Mouse (Mus musculus) intestine, postnatal 0 days (tissue): ENCODE measurements around the gene Tecpr2. TPM values are rescaled to one million over a fixed set of nuclear protein-coding genes. Genes with fewer than 3 reads are reported as not detected.

Experiments
- ATAC-seq: fragments of 200-750 bp; cut with Nextera tagmentation; 2 replicates; pipeline ENCODE4 v1.8.0; 2017; ENCODE audit warnings: mild to moderate bottlenecking, moderate TSS enrichment, moderate library complexity
- H3K27ac ChIP-seq: fragments of 300-500 bp; sonication (generic); 2 replicates; pipeline ENCODE4 v1.5.1; 2014; ENCODE audit warnings: mild to moderate bottlenecking, low read depth, low read length, moderate library complexity
- H3K27me3 ChIP-seq: fragments of 300-500 bp; sonication (generic); replicated peaks from 2 replicates; pipeline ENCODE4 v1.6.1; 2014; ENCODE audit warnings: low read length, mixed read lengths; ENCODE audit not compliant: control insufficient read depth, insufficient read depth
- H3K36me3 ChIP-seq: fragments of 300-500 bp; sonication (generic); 2 replicates; pipeline ENCODE4 v1.6.1; 2014; ENCODE audit warnings: mild to moderate bottlenecking, moderate library complexity; ENCODE audit not compliant: control insufficient read depth, insufficient read depth
- H3K4me1 ChIP-seq: fragments of 300-500 bp; sonication (generic); replicated peaks from 2 replicates; pipeline ENCODE4 v1.6.1; 2014; ENCODE audit warnings: antibody characterized with exemption, low read length, mixed read lengths; ENCODE audit not compliant: control insufficient read depth, insufficient read depth
- H3K4me2 ChIP-seq: fragments of 300-500 bp; sonication (generic); replicated peaks from 2 replicates; pipeline ENCODE4 v1.6.1; 2014; ENCODE audit warnings: low read depth, mild to moderate bottlenecking, moderate library complexity
- H3K4me3 ChIP-seq: fragments of 300-500 bp; sonication (generic); 2 replicates; pipeline ENCODE4 v1.5.1; 2014; ENCODE audit warnings: low read depth, low read length
- H3K9ac ChIP-seq: fragments of 300-500 bp; sonication (generic); 2 replicates; pipeline ENCODE4 v1.6.1; 2014; ENCODE audit warnings: mild to moderate bottlenecking, low read depth, low read length
- H3K9me3 ChIP-seq: fragments of 300-500 bp; sonication (generic); 2 replicates; pipeline ENCODE4 v1.6.1; 2016; ENCODE audit warnings: mixed run types; ENCODE audit not compliant: control insufficient read depth
- CTCF ChIP-seq: sonication (generic); IDR thresholded peaks from 2 replicates; pipeline ENCODE4 v1.5.1; 2016; ENCODE audit warnings: low read depth, mild to moderate bottlenecking, control low read depth, antibody characterized with exemption, moderate library complexity
- WGBS: fragments of 180-500 bp; shearing (Covaris S2); extraction: QIAGEN DNeasy Blood & Tissue Kit; methylation state at CpG from one replicate; pipeline ENCODE4 v1.1.7; 2014; 5-methylcytosine and 5-hydroxymethylcytosine counted together
- polyA plus RNA-seq: library from polyadenylated mRNA; unstranded; fragments of >200 nt; fragmentation: Nextera tagmentation; extraction: Ambion mirVana; gene quantifications from 2 replicates; pipeline ENCODE4 v1.2.1, GENCODE M21; 2015

Tecpr2 gene
- polyA plus RNA-seq, 1 experiment from 2014 or later, result 1.3 TPM

DNA sequence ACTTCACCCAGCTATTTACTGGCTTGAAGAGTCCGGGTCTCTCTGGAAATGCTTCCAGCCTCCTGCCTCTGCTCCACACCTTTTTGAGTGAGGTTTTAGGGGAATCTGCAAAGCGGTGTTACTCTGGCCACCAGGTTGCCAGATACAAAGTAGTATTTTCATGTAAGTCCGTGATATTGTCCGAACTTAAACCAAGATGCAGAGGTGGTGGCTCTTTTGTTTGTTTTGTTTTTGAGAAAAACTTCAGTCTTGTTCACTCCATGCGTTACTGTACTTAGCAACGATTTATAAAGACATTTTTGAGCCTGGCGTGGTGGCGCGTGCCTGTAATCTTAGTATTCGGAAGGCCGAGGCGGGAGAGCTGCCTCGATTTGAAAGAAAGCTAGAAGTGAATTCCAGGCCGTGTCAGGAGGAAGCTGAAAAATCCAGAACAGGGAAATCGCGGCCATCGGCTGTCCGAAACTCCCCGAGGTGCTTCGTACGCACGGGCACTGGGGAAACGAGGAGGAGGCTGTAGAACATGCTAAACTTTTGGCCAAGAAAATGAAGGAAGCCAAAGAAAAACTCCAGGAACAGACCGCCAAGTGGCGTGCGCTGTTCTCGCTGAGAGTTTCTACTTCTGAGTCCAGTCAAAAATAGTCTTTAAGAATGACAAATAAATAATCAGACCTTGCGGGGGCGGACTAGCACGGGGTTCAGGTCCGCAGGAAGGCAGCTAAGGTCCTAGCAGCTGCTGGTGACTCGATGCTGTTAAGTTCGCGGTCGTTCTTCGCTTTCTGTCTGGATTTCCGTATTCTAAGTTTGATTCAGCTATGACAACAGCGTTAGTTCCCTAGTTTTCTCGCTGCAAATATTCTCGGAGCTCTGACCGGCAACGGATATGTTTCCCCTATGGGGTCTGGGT, 44.6 kb upstream of the Tecpr2 start:
- whole genome bisulfite sequencing, result under 1% methylated on average over 42 of the region's 42 CpGs
- peak; percentile 29 for ATAC-seq
- no peaks in the 10 kb centered on the region for H3K27me3 ChIP-seq

DNA sequence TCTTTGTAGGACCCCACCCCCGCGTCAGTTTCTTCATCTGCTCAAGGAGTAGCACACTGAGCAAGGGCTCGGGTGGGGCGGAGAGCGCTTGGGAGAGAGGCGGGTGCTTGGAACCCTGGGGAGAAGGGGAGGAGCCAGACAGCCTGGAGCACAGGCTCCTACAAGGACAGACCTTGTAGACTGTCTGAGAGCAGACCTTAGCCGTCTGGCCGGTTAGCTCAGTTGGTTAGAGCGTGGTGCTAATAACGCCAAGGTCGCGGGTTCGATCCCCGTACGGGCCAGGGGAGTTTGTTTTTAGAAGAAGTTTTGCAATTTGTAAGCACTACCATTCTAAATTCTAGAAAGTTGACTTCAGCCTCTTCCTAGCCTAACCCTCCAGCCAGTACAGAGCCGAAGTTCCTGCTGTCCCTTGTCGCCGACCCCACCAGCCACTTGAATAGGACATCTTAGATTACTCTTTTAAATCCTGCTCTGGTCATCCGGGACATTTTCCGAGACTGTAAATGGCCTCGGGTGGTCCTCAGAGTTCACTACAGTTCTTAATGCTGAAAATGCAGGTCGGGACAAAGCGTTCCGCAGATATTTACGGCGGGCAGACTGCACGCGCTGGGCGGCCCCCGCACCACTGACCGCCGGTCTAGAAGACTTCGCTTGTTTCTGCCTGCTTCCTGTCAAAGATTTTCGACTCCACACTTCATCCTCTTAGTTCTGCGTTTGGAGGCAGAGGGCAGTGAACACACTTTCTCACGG, 43.8 kb upstream of the Tecpr2 start:
- peak overlapping the region; percentile 61 for H3K4me3 ChIP-seq
- H3K27me3 ChIP-seq, result no peaks in the 10 kb centered on the region
- no peaks in the 10 kb centered on the region for H3K9me3 ChIP-seq
- peak overlapping the region; percentile 58 for H3K9ac ChIP-seq
- no peak; the same call in 1 of the 2 replicates for TF ChIP-seq CTCF
- H3K27ac ChIP-seq, result peak overlapping the region; percentile 77
- peaks cover 8% of the 10 kb centered on the region; the same call in 1 of the 2 replicates for H3K4me1 ChIP-seq
- no peaks in the 10 kb centered on the region for H3K36me3 ChIP-seq
- H3K4me2 ChIP-seq, result peak overlapping the region; percentile 72
- ATAC-seq, result peak; percentile 83
- WGBS, result under 1% methylated on average over 36 of the region's 36 CpGs

More for the DNA sequence above, 44.6 kb upstream of the Tecpr2 start:
- Histone ChIP-seq H3K4me3 (peak overlapping the region; percentile 61), H3K27ac (peak overlapping the region; percentile 74), H3K9ac (peak overlapping the region; percentile 58), H3K4me2 (peak overlapping the region; percentile 72), H3K36me3 (no peaks in the 10 kb centered on the region), H3K4me1 (peaks cover 8% of the 10 kb centered on the region; the same call in 1 of the 2 replicates), H3K9me3 (no peaks in the 10 kb centered on the region)
- TF ChIP-seq CTCF, result peak; percentile 24

DNA sequence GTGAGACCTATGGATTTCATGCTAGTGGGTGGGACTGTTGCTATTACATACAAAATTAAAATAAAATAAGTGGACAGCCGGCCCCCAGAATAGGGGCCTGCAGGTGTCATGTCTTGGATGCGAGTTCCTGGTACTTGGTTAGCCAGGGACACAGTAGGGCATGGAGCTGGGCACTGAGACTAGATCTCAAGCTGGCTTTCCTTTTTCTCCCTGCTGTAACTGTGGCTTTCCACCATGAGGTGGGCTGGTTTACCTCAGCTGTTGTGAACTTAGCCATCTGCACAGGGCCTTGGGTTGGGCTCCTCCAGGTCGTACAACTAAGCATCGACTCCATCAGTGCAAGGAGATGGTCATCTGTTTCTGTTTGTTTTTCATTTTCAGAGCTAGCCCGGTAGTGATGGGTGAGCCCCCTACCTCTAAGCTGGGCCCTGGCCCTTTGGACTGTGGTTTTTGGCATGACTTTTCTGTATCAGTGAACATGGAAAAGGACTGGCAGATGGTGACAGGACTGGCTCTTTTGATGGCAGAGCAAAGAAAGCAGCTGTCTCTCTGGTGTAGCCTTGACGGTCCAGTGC, 42.8 kb upstream of the Tecpr2 start:
- H3K27me3 ChIP-seq, result no peaks in the 10 kb centered on the region
- peaks cover 11% of the 10 kb centered on the region for H3K4me1 ChIP-seq
- TF ChIP-seq CTCF, result no peak
- peak overlapping the region; percentile 47; the same call in 1 of the 2 replicates for H3K9ac ChIP-seq
- 0 out of 2 replicates have a peak overlapping the region, but pooled peaks have one; percentile 77 for H3K27ac ChIP-seq
- no peaks in the 10 kb centered on the region for H3K9me3 ChIP-seq
- WGBS, result 70% methylated on average over 6 of the region's 6 CpGs
- peak overlapping the region; percentile 61; the same call in 1 of the 2 replicates for H3K4me3 ChIP-seq
- no peaks in the 10 kb centered on the region for H3K36me3 ChIP-seq
- no peak for ATAC-seq
- peak overlapping the region; percentile 72 for H3K4me2 ChIP-seq

DNA sequence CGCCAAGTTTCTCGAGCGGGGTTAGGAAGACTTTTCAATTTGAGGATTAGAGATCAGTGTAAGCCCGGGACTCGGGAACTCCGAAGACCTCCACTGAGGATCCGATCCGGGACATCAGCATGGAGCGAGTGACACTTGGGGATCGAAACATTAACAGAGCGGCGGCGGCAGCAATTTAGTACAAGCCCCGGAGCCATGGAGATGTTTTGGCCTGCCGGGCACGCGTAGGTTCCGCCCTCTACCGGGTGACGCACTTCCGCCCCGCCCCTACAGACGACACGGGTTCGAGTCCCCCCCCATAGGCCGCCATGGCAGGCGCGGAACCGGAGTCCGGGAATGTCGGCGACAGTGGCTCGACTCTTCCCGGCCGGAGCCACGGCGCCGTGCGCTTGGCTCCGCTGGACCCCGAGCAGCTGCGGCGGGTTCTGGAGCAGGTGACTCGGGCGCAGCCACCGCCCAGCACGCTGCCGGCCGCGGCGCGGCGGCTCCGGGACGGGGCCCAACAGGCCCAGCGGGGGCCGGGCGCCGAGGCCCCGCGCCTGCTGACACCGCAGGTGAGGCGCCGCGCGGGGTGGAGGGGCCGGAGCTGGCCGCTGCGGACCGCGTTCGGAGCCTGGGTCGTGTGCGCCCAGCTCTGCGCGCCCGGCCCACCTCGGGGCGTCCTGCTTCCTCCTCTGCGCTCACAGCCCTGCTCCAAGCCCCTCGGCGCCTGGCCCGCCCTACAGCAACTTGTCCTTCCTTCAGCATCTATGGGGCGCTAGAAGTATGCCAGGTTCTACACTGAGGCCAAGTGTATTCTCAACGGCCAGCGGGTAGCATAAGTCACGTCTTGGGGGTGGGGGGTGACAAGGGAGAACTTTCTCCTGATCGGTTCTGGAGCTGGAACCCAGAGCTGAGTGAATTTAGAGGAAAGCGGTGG, 38.8 kb upstream of the Tecpr2 start, which contains the start of gene Zfp839:
Gene Zfp839 (plus strand): TSS at position 244 of the 919 bp plus-strand sequence.
- Histone ChIP-seq H3K9ac (peak within 1 kb of the TSS; percentile 84), H3K9me3 (no peaks in the 10 kb centered on the region), H3K27me3 (no peaks in the 10 kb centered on the region), H3K4me1 (peaks cover 10% of the 10 kb centered on the region; the same call in 1 of the 2 replicates), H3K27ac (peak within 1 kb of the TSS; percentile 84), H3K4me2 (peak within 1 kb of the TSS; percentile 89), H3K36me3 (peaks cover 7% of the 10 kb centered on the region), H3K4me3 (peak within 1 kb of the TSS; percentile 87)
- TF ChIP-seq CTCF, result no peak
- ATAC-seq, result peak; percentile 75
- WGBS, result under 1% methylated on average over 78 of the region's 89 CpGs

DNA sequence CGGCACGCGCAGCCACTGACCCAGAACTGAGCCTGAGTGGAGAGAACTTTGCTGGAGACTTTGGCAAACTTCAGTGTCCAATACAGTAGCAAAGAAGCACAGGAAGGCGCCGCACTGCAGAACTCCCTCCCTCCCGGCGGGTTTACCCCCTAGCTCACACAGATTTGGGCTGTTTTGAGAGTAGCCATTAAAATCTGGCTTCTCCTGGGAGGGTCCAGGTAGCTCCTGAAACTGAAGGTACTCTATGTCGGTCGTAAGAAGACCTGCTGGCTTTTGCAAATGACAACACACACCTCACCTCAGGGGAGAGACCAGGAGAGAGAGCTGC, 38.2 kb upstream of the Tecpr2 start:
- Histone ChIP-seq H3K36me3 (peaks cover 13% of the 10 kb centered on the region), H3K4me1 (peaks cover 8% of the 10 kb centered on the region; the same call in 1 of the 2 replicates), H3K27ac (peak overlapping the region; percentile 84), H3K4me2 (peak overlapping the region; percentile 89), H3K9ac (peak overlapping the region; percentile 84), H3K9me3 (no peaks in the 10 kb centered on the region), H3K4me3 (peak overlapping the region; percentile 87), H3K27me3 (no peaks in the 10 kb centered on the region)
- 0 out of 2 replicates have a peak, but pooled peaks have one; percentile 0 for ATAC-seq
- WGBS, result 14% methylated on average over 9 of the region's 9 CpGs
- TF ChIP-seq CTCF, result no peak
